Mouse (Mus musculus) liver, adult 2 months (tissue): ENCODE measurements around the gene Tmem208.

Experiments used
- CTCF ChIP-seq: fragments of 200-500 bp; IDR thresholded peaks from 2 replicates; pipeline ENCODE4 v1.5.1; 2011; ENCODE audit warnings: low read depth, low read length, control low read depth
- POLR2A ChIP-seq: fragments of 200-500 bp; IDR thresholded peaks from 2 replicates; pipeline ENCODE4 v1.6.1; 2011; ENCODE audit warnings: low read length, control low read depth; ENCODE audit not compliant: insufficient read depth; ENCODE audit errors: extremely low read depth

GRCm38 (mm10) chr8:105331931-105332330 lies 5.8 kb downstream of the Tmem208 start:
- no peak for TF ChIP-seq POLR2A
- no peak for TF ChIP-seq CTCF
